ENCODE assay signal across 15 mouse cellular contexts in the genomic region with DNA sequence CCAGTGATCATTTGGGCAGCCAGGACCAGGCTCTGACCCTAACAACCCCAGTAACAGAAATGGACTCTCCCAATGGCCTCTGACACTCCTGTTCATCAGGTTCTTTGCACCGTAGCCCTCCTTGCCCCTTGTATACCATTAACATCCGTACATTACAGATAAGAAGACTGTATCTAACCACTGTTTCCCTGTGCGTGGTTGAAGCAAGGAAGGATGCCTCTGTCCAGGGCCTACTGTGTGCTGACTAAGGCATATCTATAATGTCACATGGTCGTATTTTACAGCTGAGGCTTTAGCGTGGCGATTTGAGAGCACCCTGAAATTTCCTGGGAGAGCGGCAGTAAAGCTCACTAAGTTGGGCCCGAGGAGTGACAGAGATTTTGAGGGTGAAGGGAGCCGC. TPM values are rescaled to one million over a fixed set of nuclear protein-coding genes. Genes with fewer than 3 reads are reported as not detected.
A peak's percentile ranks its signal among the peaks of the same experiment; 100 is the strongest.
DNase-seq lines count a peak whose midpoint lies in the region; ATAC-seq and TF ChIP-seq lines count a peak whose summit lies in the region.
"Had no signal": no experiment of that assay in that cellular context is flagged by ENCODE, and none has a peak within 500 bp of the region (broad histone marks: within the 10 kb centered on the region; RNA-seq: fewer than 3 reads in every experiment).

No protein-coding gene starts in this region.

- 44% methylated on average over 9 of the region's 9 CpGs for WGBS in heart, embryonic 11.5 days (ENCODE audit: insufficient replicate concordance)
- WGBS in kidney, embryonic 15.5 days: 55% methylated on average over 9 of the region's 9 CpGs
- WGBS in neural tube, embryonic 13.5 days: 73% methylated on average over 9 of the region's 9 CpGs
- 74% methylated on average over 9 of the region's 9 CpGs for WGBS in neural tube, embryonic 15.5 days
- 35% methylated on average over 9 of the region's 9 CpGs for WGBS in liver, postnatal 0 days (ENCODE audit: insufficient replicate concordance)

- peak overlapping the region; percentile 29; the same call in 1 of the 2 replicates for H3K27ac ChIP-seq in heart, embryonic 11.5 days (ENCODE audit: low read depth, low read length)
- H3K27ac ChIP-seq in kidney, embryonic 15.5 days: peak overlapping the region; percentile 78
- H3K27ac ChIP-seq in neural tube, embryonic 13.5 days (replicated peaks): 0 out of 2 replicates have a peak overlapping the region, but pooled peaks have one; percentile 13
- no peak overlapping the region for H3K27ac ChIP-seq in neural tube, embryonic 15.5 days (replicated peaks)
- peak overlapping the region; percentile 40; the same call in 1 of the 2 replicates for H3K27ac ChIP-seq in liver, postnatal 0 days (ENCODE audit: low read depth)
- H3K27ac ChIP-seq: limb, embryonic 15.5 days had no signal

- H3K4me1 ChIP-seq in heart, embryonic 11.5 days (ENCODE audit: control insufficient read depth, insufficient read depth, low read length): peaks cover 19% of the 10 kb centered on the region
- H3K4me1 ChIP-seq in kidney, embryonic 15.5 days: peaks cover 18% of the 10 kb centered on the region
- H3K4me1 ChIP-seq in neural tube, embryonic 13.5 days (replicated peaks): peaks cover 6% of the 10 kb centered on the region; the same call in 1 of the 2 replicates
- 0 out of 2 replicates have a peak, but pooled peaks cover 2% of the 10 kb centered on the region for H3K4me1 ChIP-seq in neural tube, embryonic 15.5 days
- H3K4me1 ChIP-seq in liver, postnatal 0 days (ENCODE audit: insufficient read depth): no peaks in the 10 kb centered on the region

- no peaks in the 10 kb centered on the region for H3K9me3 ChIP-seq in heart, embryonic 11.5 days (replicated peaks; ENCODE audit: control insufficient read depth, low read length)
- no peaks in the 10 kb centered on the region for H3K9me3 ChIP-seq in kidney, embryonic 15.5 days (replicated peaks)
- no peaks in the 10 kb centered on the region for H3K9me3 ChIP-seq in neural tube, embryonic 13.5 days
- H3K9me3 ChIP-seq in neural tube, embryonic 15.5 days (replicated peaks): no peaks in the 10 kb centered on the region
- no peaks in the 10 kb centered on the region for H3K9me3 ChIP-seq in liver, postnatal 0 days (ENCODE audit: low read length)
- H3K9me3 ChIP-seq: limb, embryonic 15.5 days had no signal

- no peak for TF ChIP-seq CTCF in liver, postnatal 0 days (IDR thresholded peaks at IDR 0.05; ENCODE audit: low read depth)

- no peak for TF ChIP-seq EP300 in liver, postnatal 0 days (IDR thresholded peaks at IDR 0.05; ENCODE audit: low read depth)

- no peaks in the 10 kb centered on the region for H3K36me3 ChIP-seq in heart, embryonic 11.5 days (ENCODE audit: control insufficient read depth, insufficient read depth, low read length)
- no peaks in the 10 kb centered on the region for H3K36me3 ChIP-seq in kidney, embryonic 15.5 days
- no peaks in the 10 kb centered on the region for H3K36me3 ChIP-seq in neural tube, embryonic 13.5 days
- H3K36me3 ChIP-seq in neural tube, embryonic 15.5 days: no peaks in the 10 kb centered on the region
- H3K36me3 ChIP-seq in liver, postnatal 0 days (replicated peaks; ENCODE audit: insufficient read depth, low read length): no peaks in the 10 kb centered on the region
- H3K36me3 ChIP-seq: limb, embryonic 15.5 days had no signal

- DNase-seq in heart, adult 18-20 months: no peak
- no peak for DNase-seq in kidney, adult 18-20 months
- no peak for DNase-seq in liver, postnatal 0 days
- no peak for DNase-seq in thymus, postnatal 10 days (ENCODE audit: low spot score in 2 of 2)
- DNase-seq: adrenal gland, adult 8-10 months; B cell, adult 2 months; cerebellum, adult 9-10 months; thymus, postnatal 14 days had no signal

- H3K9ac ChIP-seq in heart, embryonic 11.5 days (ENCODE audit: low read depth, low read length): no peak overlapping the region
- H3K9ac ChIP-seq in kidney, embryonic 15.5 days: no peak overlapping the region
- no peak overlapping the region for H3K9ac ChIP-seq in neural tube, embryonic 13.5 days
- no peak overlapping the region for H3K9ac ChIP-seq in neural tube, embryonic 15.5 days (replicated peaks)
- no peak overlapping the region for H3K9ac ChIP-seq in liver, postnatal 0 days (replicated peaks)
- H3K9ac ChIP-seq: limb, embryonic 15.5 days had no signal

- no peaks in the 10 kb centered on the region for H3K27me3 ChIP-seq in heart, embryonic 11.5 days (ENCODE audit: control insufficient read depth, insufficient read depth, low read length)
- no peaks in the 10 kb centered on the region for H3K27me3 ChIP-seq in kidney, embryonic 15.5 days
- H3K27me3 ChIP-seq in neural tube, embryonic 13.5 days: peaks cover 6% of the 10 kb centered on the region; the same call in 1 of the 2 replicates
- no peaks in the 10 kb centered on the region for H3K27me3 ChIP-seq in neural tube, embryonic 15.5 days (replicated peaks)
- no peaks in the 10 kb centered on the region for H3K27me3 ChIP-seq in liver, postnatal 0 days (ENCODE audit: insufficient read depth, low read length)
- H3K27me3 ChIP-seq: limb, embryonic 15.5 days had no signal

- H3K4me2 ChIP-seq in heart, embryonic 11.5 days: no peak overlapping the region
- H3K4me2 ChIP-seq in kidney, embryonic 15.5 days: no peak overlapping the region
- no peak overlapping the region for H3K4me2 ChIP-seq in neural tube, embryonic 13.5 days
- H3K4me2 ChIP-seq in neural tube, embryonic 15.5 days: no peak overlapping the region
- no peak overlapping the region for H3K4me2 ChIP-seq in liver, postnatal 0 days (ENCODE audit: low read depth, low read length)
- H3K4me2 ChIP-seq: limb, embryonic 15.5 days; midbrain, embryonic 11.5 days had no signal

- ATAC-seq in heart, embryonic 11.5 days (replicated peaks; ENCODE audit: insufficient number of reproducible peaks, low FRiP score, low TSS enrichment): no peak
- no peak for ATAC-seq in kidney, embryonic 15.5 days (replicated peaks; ENCODE audit: low FRiP score)
- ATAC-seq in neural tube, embryonic 13.5 days (ENCODE audit: low read depth): no peak
- ATAC-seq in neural tube, embryonic 15.5 days (ENCODE audit: low FRiP score): no peak
- ATAC-seq in liver, postnatal 0 days: peak; percentile 43; the same call in 1 of the 2 replicates
- ATAC-seq: inflammation-experienced regulatory T-cells, adult 6 months had no signal

- H3K4me3 ChIP-seq in heart, embryonic 11.5 days (ENCODE audit: low read depth, low read length): no peak overlapping the region
- no peak overlapping the region for H3K4me3 ChIP-seq in kidney, embryonic 15.5 days (replicated peaks)
- H3K4me3 ChIP-seq in neural tube, embryonic 13.5 days: no peak overlapping the region
- no peak overlapping the region for H3K4me3 ChIP-seq in neural tube, embryonic 15.5 days (replicated peaks)
- no peak overlapping the region for H3K4me3 ChIP-seq in liver, postnatal 0 days (ENCODE audit: low read depth, low read length)
- H3K4me3 ChIP-seq: limb, embryonic 15.5 days had no signal

RNA-seq across cellular contexts. Expression of a gene that starts 5.8 kb away (rescaled TPM):
- polyA plus RNA-seq in heart, embryonic 11.5 days (2014; fragmentation: Nextera tagmentation; extraction: Ambion mirVana): 146 and 166 TPM in 2 replicates
- total RNA-seq in heart, adult 18-20 months (2021): 10 to 100 TPM; 25.0 to 27.9 TPM
- 151 and 155 TPM in 2 replicates for polyA plus RNA-seq in kidney, embryonic 15.5 days (2015; fragmentation: Nextera tagmentation; extraction: Ambion mirVana)
- 78.2 and 81.4 TPM in 2 replicates for polyA plus RNA-seq in neural tube, embryonic 13.5 days (2015; fragmentation: Nextera tagmentation; extraction: Ambion mirVana)
- polyA plus RNA-seq in neural tube, embryonic 15.5 days (2015; fragmentation: Nextera tagmentation; extraction: Ambion mirVana): 65.3 and 83.4 TPM in 2 replicates
- 30.9 and 31.8 TPM in 2 replicates for polyA plus RNA-seq in liver, postnatal 0 days (2015; fragmentation: Nextera tagmentation; extraction: Ambion mirVana)

RNA-seq across cellular contexts. Expression of a gene that starts 15.6 kb away (rescaled TPM):
- polyA plus RNA-seq in heart, embryonic 11.5 days (2014; fragmentation: Nextera tagmentation; extraction: Ambion mirVana): 23.1 and 25.8 TPM in 2 replicates
- total RNA-seq in heart, adult 18-20 months (2021): 10 to 100 TPM; 13.5 to 15.6 TPM
- polyA plus RNA-seq in kidney, embryonic 15.5 days (2015; fragmentation: Nextera tagmentation; extraction: Ambion mirVana): 29.8 and 31.4 TPM in 2 replicates
- polyA plus RNA-seq in neural tube, embryonic 13.5 days (2015; fragmentation: Nextera tagmentation; extraction: Ambion mirVana): 16.7 and 17.4 TPM in 2 replicates
- 17.5 and 18.6 TPM in 2 replicates for polyA plus RNA-seq in neural tube, embryonic 15.5 days (2015; fragmentation: Nextera tagmentation; extraction: Ambion mirVana)
- 11.0 and 12.7 TPM in 2 replicates for polyA plus RNA-seq in liver, postnatal 0 days (2015; fragmentation: Nextera tagmentation; extraction: Ambion mirVana)
